Comparison of ENCODE assay signal across 8 mouse cellular contexts in the genomic region with DNA sequence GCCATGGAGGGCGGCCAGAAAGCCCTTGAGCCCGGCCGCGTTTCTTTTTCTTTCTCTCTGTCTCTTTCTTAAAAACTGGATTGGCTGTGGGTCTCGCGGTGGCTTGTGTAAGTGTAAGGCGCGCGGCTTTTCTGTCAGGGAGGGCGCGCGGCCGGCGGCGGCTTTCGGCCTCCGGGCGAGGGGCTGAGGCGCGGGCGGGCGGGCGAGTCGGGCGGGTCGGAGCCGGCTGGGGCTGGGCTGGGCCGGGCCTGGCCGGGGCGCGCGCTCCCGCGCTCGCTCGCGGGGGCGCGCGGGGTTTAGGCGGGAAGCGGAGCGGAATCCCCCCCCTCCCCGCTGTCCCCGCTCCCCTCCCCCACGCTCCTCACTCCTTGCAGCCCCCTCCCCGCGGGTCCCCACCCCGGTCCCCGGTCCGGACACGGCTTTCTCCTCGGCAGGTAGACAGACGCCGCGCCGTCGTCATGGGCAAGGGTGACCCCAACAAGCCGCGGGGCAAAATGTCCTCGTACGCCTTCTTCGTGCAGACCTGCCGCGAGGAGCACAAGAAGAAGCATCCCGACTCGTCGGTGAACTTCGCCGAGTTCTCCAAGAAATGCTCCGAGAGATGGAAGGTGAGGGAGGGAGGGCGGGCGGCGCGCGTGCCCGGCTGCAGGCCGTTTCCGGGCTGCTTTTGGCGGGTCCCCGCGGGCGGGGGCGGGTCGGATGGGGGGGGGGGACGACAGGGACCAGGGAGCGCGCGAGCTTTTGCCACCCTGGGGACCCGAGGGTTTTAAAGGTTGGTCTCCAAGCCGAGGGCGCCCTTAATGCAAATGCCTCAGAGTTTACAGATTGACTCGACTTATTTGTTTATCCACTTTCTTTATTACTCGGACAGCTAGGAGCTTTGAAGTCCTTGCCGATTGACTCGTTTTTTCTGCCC. TPM values are rescaled to one million over a fixed set of nuclear protein-coding genes. Genes with fewer than 3 reads are reported as not detected.
DNase-seq lines count a peak whose midpoint lies in the region; ATAC-seq and TF ChIP-seq lines count a peak whose summit lies in the region.

No protein-coding gene starts in this region.

- peaks cover 30% of the 10 kb centered on the region for H3K36me3 ChIP-seq in liver, embryonic 16.5 days (ENCODE audit: control insufficient read depth, insufficient read depth)
- peaks cover 8% of the 10 kb centered on the region; the same call in 1 of the 2 replicates for H3K36me3 ChIP-seq in stomach, embryonic 15.5 days

- peak overlapping the region; percentile 85 for H3K4me3 ChIP-seq in embryonic fibroblast, embryonic 13.5 days (ENCODE audit: insufficient read depth, low read length)
- peak overlapping the region; percentile 75 for H3K4me3 ChIP-seq in liver, embryonic 16.5 days (ENCODE audit: low read depth, low read length)
- peak overlapping the region; percentile 90 for H3K4me3 ChIP-seq in stomach, embryonic 15.5 days (replicated peaks)

- peak; percentile 26 to 35 for DNase-seq in layer of hippocampus, postnatal 10 days (ENCODE audit: low spot score in 2 of 2)
- DNase-seq in layer of hippocampus, adult 9-11 months: no peak
- DNase-seq in R1 (ENCODE audit: low read depth, low spot score): peak; percentile 55
- peak; percentile 60 for DNase-seq in induced T-regulatory cell, adult 2 months (ENCODE audit: low read depth)
- no peak for DNase-seq in layer of hippocampus, postnatal 14 days (ENCODE audit: low spot score in 2 of 2)

- no peaks in the 10 kb centered on the region for H3K9me3 ChIP-seq in liver, embryonic 16.5 days (replicated peaks; ENCODE audit: control insufficient read depth, low read length)
- H3K9me3 ChIP-seq in stomach, embryonic 15.5 days: no peaks in the 10 kb centered on the region; the same call in 1 of the 2 replicates

- peak overlapping the region; percentile 93 for H3K27ac ChIP-seq in embryonic fibroblast, embryonic 13.5 days (ENCODE audit: insufficient read depth, low read length)
- peak overlapping the region; percentile 100 for H3K27ac ChIP-seq in liver, embryonic 16.5 days (ENCODE audit: low read length)
- H3K27ac ChIP-seq in stomach, embryonic 15.5 days: peak overlapping the region; percentile 100

- H3K4me2 ChIP-seq in liver, embryonic 16.5 days (ENCODE audit: low read depth, low read length): peak overlapping the region; percentile 65
- H3K4me2 ChIP-seq in stomach, embryonic 15.5 days: peak overlapping the region; percentile 54

- peak overlapping the region; percentile 92 for H3K9ac ChIP-seq in liver, embryonic 16.5 days (ENCODE audit: low read depth, low read length)
- H3K9ac ChIP-seq in stomach, embryonic 15.5 days: peak overlapping the region; percentile 98

- TF ChIP-seq CTCF in embryonic fibroblast, embryonic 13.5 days (IDR thresholded peaks at IDR 0.05; ENCODE audit: borderline replicate concordance, insufficient read depth, low read length): no peak

- peak; percentile 49 for ATAC-seq in liver, embryonic 16.5 days (ENCODE audit: low read depth)
- peak; percentile 13; the same call in 1 of the 2 replicates for ATAC-seq in stomach, embryonic 15.5 days (ENCODE audit: insufficient read depth, low FRiP score, low read depth)

- TF ChIP-seq POLR2A in embryonic fibroblast, embryonic 13.5 days (IDR thresholded peaks at IDR 0.05; ENCODE audit: low read depth, low read length): no peak

- 0% methylated on average over 68 of the region's 96 CpGs for WGBS in liver, embryonic 16.5 days (ENCODE audit: insufficient replicate concordance)
- under 1% methylated on average over 73 of the region's 96 CpGs for WGBS in stomach, embryonic 15.5 days

- no peaks in the 10 kb centered on the region for H3K27me3 ChIP-seq in liver, embryonic 16.5 days (ENCODE audit: control insufficient read depth, insufficient read depth, low read depth, low read length)
- no peaks in the 10 kb centered on the region for H3K27me3 ChIP-seq in stomach, embryonic 15.5 days (replicated peaks)

- no peaks in the 10 kb centered on the region for H3K4me1 ChIP-seq in embryonic fibroblast, embryonic 13.5 days (ENCODE audit: control insufficient read depth, insufficient read depth, low read length)
- peaks cover 17% of the 10 kb centered on the region for H3K4me1 ChIP-seq in liver, embryonic 16.5 days (ENCODE audit: control insufficient read depth, low read depth, low read length)
- H3K4me1 ChIP-seq in stomach, embryonic 15.5 days: 0 out of 2 replicates have a peak, but pooled peaks cover 6% of the 10 kb centered on the region

RNA-seq across cellular contexts. Expression of a gene that starts 0.7 kb away (rescaled TPM):
- 10 to 100 TPM; 16.5 to 19.3 TPM for total RNA-seq in layer of hippocampus, postnatal 10 days (2021)
- polyA plus RNA-seq in embryonic fibroblast, embryonic 13.5 days (2011; ENCODE audit: insufficient read length, low read depth, missing spikeins): 26.8 and 35.4 TPM in 2 replicates
- 226 and 279 TPM in 2 replicates for polyA plus RNA-seq in liver, embryonic 16.5 days (2015; fragmentation: Nextera tagmentation; extraction: Ambion mirVana)
- 312 and 353 TPM in 2 replicates for polyA plus RNA-seq in stomach, embryonic 15.5 days (2015; fragmentation: Nextera tagmentation; extraction: Ambion mirVana)
- total RNA-seq in layer of hippocampus, postnatal 14 days (2021): 10 to 100 TPM; 13.8 to 15.5 TPM

RNA-seq across cellular contexts. Expression of a gene that starts 24.7 kb away (rescaled TPM):
- 10 to 100 TPM; 12.5 to 13.7 TPM for total RNA-seq in layer of hippocampus, postnatal 10 days (2021)
- 11.2 and 14.8 TPM in 2 replicates for polyA plus RNA-seq in embryonic fibroblast, embryonic 13.5 days (2011; ENCODE audit: insufficient read length, low read depth, missing spikeins)
- 9.6 and 10.8 TPM in 2 replicates for polyA plus RNA-seq in liver, embryonic 16.5 days (2015; fragmentation: Nextera tagmentation; extraction: Ambion mirVana)
- 36.9 and 37.4 TPM in 2 replicates for polyA plus RNA-seq in stomach, embryonic 15.5 days (2015; fragmentation: Nextera tagmentation; extraction: Ambion mirVana)
- total RNA-seq in layer of hippocampus, postnatal 14 days (2021): 10 to 100 TPM in 1 of 2 experiments, 1 to 10 TPM in 1; 9.0 to 13.7 TPM

RNA-seq across cellular contexts. Expression of a gene that starts 56.7 kb away (rescaled TPM):
- 10 to 100 TPM; 69.0 to 69.3 TPM for total RNA-seq in layer of hippocampus, postnatal 10 days (2021)
- polyA plus RNA-seq in embryonic fibroblast, embryonic 13.5 days (2011; ENCODE audit: insufficient read length, low read depth, missing spikeins): 1.0 TPM in 1 of 2 replicates, not detected in the other
- polyA plus RNA-seq in liver, embryonic 16.5 days (2015; fragmentation: Nextera tagmentation; extraction: Ambion mirVana): 0.54 TPM in 1 of 2 replicates, not detected in the other
- polyA plus RNA-seq in stomach, embryonic 15.5 days (2015; fragmentation: Nextera tagmentation; extraction: Ambion mirVana): 0.53 and 0.79 TPM in 2 replicates
- total RNA-seq in layer of hippocampus, postnatal 14 days (2021): 10 to 100 TPM; 90.2 to 98.9 TPM

Comparison
In these comparisons a context has a peak if more than half of its experiments do, and no peak if none do; other contexts are left out.
1. DNase-seq: peak in layer of hippocampus, postnatal 10 days (2 of 2), R1 (single experiment) and induced T-regulatory cell, adult 2 months (single experiment); none in layer of hippocampus, adult 9-11 months (single experiment) and layer of hippocampus, postnatal 14 days (0 of 2).
2. Peak in every context shown above with its lines, with median percentiles within 50 percentile points of each other: H3K27ac ChIP-seq and H3K4me3 ChIP-seq.